Mouse (Mus musculus) CD4-positive, CD25-positive, alpha-beta regulatory T cell, adult 4 months (primary cell): ENCODE results near the gene Lce3d. TPM values are rescaled to one million over a fixed set of nuclear protein-coding genes. Genes with fewer than 3 reads are reported as not detected.

Source experiments
- ATAC-seq: one replicate; pipeline ENCODE4 v1.8.0; 2017
- polyA plus RNA-seq, 2 experiments: library from polyadenylated mRNA; unstranded; fragments of 100-300 nt; shearing (Covaris generic); gene quantifications; one replicate each; pipeline ENCODE4 v1.2.1; 2017

Lce3d gene
- polyA plus RNA-seq: not detected

DNA sequence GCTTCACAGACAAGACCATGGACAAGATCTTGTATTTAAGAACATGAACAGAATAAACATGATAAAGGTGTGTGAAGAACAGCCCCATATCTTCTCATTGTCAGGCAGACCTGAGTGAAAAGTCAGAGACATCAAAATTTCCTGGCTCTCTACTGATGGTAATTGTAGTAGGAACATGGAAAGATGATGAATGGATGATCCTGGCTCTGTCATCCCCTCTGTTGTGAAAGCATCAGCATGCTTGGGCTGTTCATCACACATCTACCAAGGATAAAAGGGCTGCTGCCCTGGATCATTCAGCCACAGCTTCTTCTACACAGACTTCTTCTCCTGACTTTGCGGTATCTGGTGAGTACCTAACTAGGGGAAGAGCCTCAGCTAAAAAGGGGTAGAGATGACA lies at the start of gene Lce3d:
Lce3d (plus strand) TSS at position 301 of the 400 bp plus-strand sequence.
- ATAC-seq: no peak

DNA sequence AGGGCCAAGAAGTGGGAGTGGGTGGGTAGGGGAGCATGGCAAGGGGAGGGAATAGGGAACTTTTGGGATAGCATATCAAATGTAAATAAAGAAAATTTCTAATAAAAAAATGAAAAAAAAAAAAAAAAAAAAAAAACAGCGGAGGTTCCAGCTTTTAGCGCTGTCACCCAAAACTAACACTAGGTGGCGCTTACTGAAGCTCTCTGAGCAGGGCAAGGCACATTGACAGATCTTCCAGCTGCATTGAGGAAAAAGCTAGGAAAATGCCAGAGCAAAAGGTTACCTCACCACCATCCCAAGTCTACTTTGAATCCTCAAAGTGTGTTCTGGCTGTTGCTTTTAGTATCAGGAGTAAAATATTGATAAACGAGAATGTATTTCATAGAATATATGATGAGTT lies 49.6 kb upstream of the Lce3d start:
- no peak for ATAC-seq

DNA sequence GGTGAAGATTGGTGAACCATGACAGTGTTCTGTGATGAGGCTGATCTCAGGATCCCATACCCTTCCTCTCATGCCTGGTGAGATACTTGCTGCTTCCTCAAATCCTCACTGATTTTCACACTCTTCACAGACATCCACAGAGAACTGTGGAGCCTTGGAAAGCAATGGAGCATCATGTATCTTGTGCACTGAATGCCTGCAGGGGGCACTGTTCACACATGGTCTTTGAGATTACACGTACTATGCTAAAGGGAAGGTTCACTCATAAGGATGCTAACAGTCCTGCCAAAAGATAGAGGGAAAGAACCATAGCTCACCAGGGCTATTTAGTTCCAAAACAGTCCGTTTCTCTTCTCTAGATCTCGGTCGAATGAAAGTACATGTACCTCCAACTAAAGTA lies 36.8 kb upstream of the Lce3d start:
- ATAC-seq: no peak

DNA sequence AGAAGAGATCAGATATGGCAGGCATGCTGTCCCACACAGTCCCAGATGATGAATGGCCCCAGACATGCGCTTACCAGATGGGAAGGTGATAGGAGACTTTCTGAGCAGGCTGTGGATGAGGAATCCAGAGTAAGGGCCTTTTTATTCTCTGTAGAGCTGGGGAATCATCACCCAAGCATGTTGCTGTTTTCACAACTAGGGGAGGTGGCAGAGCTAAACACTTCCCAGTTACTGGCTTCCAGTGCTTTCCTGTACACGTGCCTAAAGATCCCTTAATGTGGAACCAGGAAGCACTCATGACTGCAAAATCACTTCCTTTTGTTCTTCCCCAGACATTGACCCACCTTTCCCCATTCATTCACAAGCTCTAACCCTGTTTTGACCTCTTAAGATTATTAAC lies 31.1 kb upstream of the Lce3d start, which contains the start of gene Lce3a:
Lce3a (minus strand) TSS at position 101 of the 400 bp plus-strand sequence.
- ATAC-seq: no peak

DNA sequence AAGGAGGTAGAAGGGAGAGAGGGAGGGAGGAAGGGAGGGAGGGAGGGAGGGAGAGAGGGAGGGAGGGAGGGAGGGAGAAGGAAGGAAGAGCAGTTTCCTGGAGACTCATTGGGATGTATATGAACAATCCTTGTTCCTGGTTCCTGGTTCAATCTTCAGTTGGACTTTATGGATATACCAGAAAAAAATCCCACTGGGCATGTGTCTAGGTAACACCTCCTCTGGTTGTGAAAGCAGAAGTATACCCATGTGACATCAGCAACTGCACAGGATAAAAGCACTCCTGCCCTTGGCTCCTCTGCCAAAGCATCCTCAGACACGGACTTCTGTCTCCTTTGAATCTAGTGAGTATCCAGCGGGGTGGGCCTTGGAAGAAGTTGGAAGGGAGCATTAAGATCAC lies 24.5 kb upstream of the Lce3d start, which contains the start of gene Lce3b:
Lce3b (plus strand) TSS at position 301 of the 400 bp plus-strand sequence.
- no peak for ATAC-seq

DNA sequence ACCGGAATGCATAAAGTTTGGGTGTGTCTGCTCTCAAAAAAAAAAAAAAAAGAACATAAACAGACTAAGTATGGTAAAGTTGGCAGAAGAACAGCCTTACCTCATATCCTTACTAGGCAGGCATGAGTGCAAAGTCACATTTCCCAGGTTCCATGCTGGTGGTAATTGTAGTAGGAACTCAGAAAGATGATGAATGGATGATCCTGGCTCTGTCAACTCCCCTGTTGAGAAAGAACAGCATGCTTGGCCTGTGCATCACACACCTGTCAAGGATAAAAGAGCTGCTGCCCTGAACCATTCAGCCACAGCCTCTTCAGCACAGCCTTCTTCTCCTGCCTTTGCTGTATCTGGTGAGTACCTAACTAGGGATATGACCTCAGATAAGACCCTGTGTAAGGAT lies 13.0 kb upstream of the Lce3d start, which contains the start of gene Lce3c:
Lce3c (plus strand) TSS at position 301 of the 400 bp plus-strand sequence.
- no peak for ATAC-seq

DNA sequence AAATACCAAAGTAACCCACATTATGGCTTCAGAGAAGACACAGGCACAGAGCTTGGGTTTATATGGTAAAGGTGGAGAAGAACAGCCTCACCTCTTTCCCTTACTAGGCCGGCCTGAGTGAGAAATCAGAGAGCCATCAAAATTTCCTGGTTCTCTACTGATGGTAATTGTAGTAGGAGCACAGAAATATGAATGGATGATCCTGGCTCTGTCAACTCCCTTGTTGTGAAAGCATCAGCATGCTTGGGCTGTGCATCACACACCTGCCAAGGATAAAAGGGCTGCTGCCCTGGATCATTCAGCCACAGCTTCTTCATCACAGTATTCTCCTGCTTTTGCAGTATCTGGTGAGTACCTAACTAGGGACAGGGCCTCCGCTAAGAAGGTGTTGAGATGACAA lies 9.6 kb downstream of the Lce3d start, which contains the start of gene Lce3e:
Lce3e (plus strand) TSS at position 301 of the 400 bp plus-strand sequence.
- ATAC-seq: no peak

DNA sequence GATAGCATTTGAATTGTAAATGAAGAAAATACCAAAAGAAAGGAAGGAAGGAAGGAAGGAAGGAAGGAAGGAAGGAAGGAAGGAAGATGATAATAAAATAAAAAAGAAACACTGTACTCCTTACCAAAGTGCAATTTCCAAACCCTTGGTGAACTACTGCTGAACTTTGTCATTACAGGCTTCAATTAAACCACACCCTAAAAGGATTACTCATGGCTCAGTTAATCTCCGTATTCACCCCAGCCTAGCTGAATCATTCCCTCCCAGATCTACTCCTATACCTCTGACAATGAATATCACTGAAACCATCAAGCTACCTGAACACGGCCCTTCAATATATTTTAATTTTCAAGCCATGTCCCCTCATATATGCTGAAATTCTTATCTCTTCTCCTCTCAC lies 21.3 kb downstream of the Lce3d start:
- ATAC-seq: no peak

DNA sequence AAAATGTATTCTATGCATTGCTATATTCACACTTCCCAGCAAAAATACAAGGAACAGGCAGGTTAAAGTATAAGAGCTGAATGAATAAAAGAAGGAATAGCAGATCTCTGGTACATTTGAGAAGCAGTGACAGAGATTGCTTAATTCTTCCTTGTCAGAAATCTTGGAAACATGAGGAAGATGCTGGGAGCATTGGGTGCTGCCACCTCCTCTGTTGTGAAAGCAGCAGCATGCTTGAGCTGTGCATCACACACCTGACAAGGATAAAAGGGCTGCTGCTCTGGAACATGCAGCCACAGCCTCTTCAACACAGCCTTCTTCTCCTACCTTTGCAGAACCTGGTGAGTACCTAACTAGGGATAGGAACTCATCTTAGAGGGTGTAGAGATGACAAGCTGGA lies 34.7 kb downstream of the Lce3d start, which contains the start of gene Lce3f:
Lce3f (plus strand) TSS at position 301 of the 400 bp plus-strand sequence.
- no peak for ATAC-seq

DNA sequence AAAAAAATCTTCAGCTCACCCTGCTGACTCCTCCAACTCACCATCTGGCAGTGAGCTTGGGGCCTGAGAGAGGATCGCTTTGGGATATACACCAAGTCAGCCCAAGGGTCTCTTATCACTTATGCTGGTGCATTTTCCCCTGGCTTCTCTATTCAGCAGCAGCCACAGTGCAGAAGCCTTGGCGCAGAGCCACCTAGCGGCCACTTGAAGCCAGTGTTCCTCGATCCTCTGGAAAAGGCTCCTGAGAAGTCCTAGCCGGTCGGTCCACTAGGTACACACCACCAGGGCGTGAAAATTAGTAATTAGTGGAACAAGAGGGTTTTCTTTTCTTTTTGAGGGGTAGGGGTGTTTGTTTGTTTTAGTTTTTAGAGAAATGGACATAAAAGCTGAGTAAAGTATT lies 41.5 kb downstream of the Lce3d start:
- ATAC-seq: no peak

DNA sequence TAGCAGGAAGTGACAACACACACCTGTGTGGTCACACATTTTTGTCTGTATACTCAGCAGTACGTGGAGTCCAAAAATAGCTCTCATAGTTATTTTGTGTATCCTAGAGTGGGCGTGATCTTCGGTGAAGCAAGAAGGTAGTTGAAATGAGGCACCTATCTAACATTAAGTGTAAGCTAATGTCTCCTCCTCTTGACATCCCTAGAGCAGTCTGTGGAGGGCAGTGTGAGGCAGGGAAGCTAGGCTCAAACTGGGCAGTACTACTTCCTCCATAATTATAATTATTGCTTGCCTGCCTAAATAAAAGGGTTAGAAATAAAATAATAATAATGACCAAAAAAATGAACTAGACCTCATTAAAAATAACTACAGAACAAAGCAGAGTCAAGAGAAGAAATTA lies 43.4 kb downstream of the Lce3d start:
- no peak for ATAC-seq

DNA sequence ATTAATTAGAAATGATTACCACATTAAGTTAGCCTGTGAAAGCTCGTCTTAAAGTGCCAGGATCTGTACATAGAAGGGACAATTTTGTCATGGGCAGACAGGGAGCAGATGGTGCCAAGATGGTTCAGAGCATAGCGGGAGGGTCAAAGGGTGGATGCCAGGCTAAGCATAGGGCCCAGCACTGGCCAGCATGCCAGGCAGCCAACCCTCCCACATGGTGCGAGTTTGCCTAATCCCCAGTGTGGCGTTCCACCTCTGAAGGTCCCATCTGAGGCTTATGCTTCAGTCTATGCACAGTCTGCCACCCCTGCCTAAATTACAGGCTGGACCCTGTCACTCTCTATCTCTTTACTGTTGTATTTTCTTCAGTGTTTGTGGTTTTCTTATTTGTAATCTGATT lies 45.7 kb downstream of the Lce3d start:
- no peak for ATAC-seq

Other genes with a start within 250 kb of the Lce3d start
- not detected for gene Lce1e, start 248.3 kb upstream of the Lce3d start, polyA plus RNA-seq
- not detected for gene Lce1f, start 237.0 kb upstream of the Lce3d start, polyA plus RNA-seq
- gene Gm38119, start 218.3 kb upstream of the Lce3d start, polyA plus RNA-seq: not detected
- not detected for gene Lce1g, start 205.1 kb upstream of the Lce3d start, polyA plus RNA-seq
- not detected for gene Lce1h, start 192.3 kb upstream of the Lce3d start, polyA plus RNA-seq
- gene Lce1i, start 178.5 kb upstream of the Lce3d start, polyA plus RNA-seq: not detected
- not detected for gene Lce1j, start 166.9 kb upstream of the Lce3d start, polyA plus RNA-seq
- not detected for gene Lce1k, start 149.5 kb upstream of the Lce3d start, polyA plus RNA-seq
- not detected for gene Kprp, start 130.1 kb upstream of the Lce3d start, polyA plus RNA-seq
- not detected for gene Lce1l, start 106.1 kb upstream of the Lce3d start, polyA plus RNA-seq
- not detected for gene 2310050C09Rik, start 87.2 kb upstream of the Lce3d start, polyA plus RNA-seq
- gene Lce3a, start 31.2 kb upstream of the Lce3d start, polyA plus RNA-seq: not detected
- not detected for gene Lce3b, start 24.4 kb upstream of the Lce3d start, polyA plus RNA-seq
- not detected for gene Lce3c, start 12.9 kb upstream of the Lce3d start, polyA plus RNA-seq
- gene Lce3e, start 9.7 kb downstream of the Lce3d start, polyA plus RNA-seq: not detected
- not detected for gene Lce3f, start 34.8 kb downstream of the Lce3d start, polyA plus RNA-seq
- gene Crct1, start 58.3 kb downstream of the Lce3d start, polyA plus RNA-seq: not detected
- not detected for gene Lce1m, start 61.7 kb downstream of the Lce3d start, polyA plus RNA-seq
- gene Gm4858, start 111.4 kb downstream of the Lce3d start, polyA plus RNA-seq: under 1 TPM in 1 of 2 experiments, not detected in 1; 0.19 TPM
- gene Crnn, start 187.4 kb downstream of the Lce3d start, polyA plus RNA-seq: not detected
- not detected for gene Flg2, start 239.9 kb downstream of the Lce3d start, polyA plus RNA-seq